Mouse (Mus musculus) spleen, adult 18-20 months (tissue): ENCODE results near the gene Tti1.

Source experiments
- DNase-seq, 2 experiments: peaks; one replicate each; pipeline ENCODE4 v3.0.0; 2022; ENCODE audit warnings: mixed read lengths in 2 of 2

Tti1 gene

DNA sequence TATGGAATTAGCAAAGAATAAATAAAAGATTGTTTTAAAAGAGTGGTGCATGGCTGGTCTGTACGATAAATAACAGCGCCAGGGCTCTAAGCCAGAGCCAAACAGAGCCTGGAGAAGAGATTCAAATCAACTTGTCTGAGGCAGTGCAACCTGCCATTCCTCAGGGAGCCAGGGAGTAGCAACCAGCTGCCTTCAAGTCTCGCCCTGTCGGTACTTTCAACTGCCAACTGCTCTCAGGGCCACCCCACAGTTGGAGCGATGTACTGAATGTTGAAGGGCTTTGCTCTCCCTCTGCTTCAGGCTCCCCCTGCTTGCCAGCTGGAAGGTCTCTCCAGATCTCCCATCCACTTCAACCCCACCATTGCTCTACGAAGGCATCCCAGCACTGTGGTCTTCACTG, 58.1 kb downstream of the Tti1 start:
- no peak for DNase-seq

DNA sequence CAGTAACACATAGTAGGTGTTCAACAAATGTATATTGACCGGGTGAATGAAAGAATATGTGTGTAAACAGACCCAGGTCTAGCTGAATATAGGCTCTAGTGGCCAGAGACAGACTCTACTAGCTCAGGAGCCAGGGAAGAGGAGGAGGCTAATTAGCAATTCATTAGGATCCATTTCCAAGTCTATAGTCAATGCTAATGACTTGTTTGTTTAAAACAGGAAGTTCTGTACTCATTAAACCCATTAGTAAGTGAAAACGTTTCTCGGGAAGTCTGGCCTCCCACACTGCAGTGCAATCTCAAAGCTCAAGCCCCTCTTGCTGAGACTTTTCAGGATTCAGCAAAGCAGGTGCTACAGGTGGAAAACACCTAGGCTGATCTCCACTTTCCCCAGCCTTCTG, 60.4 kb downstream of the Tti1 start:
- no peak for DNase-seq

DNA sequence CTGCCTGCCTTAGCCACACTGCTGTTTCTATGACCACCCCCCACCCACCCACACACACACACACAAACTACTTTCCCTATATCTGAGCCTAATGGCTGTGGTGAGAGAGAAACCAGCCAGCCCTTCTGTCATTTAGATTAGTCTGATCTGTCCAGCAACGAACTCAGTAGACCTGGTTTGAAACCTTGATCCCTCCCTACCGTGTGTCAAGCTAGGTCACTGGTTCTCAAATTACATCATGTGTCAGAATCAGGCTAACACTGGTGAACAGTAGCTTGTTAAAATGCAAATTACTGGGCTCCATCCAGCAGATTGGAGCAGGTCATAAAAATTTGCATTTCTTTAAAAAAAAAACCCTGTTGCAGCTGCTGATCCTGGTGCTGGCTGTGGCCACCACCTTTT, 70.5 kb downstream of the Tti1 start:
- DNase-seq: no peak

DNA sequence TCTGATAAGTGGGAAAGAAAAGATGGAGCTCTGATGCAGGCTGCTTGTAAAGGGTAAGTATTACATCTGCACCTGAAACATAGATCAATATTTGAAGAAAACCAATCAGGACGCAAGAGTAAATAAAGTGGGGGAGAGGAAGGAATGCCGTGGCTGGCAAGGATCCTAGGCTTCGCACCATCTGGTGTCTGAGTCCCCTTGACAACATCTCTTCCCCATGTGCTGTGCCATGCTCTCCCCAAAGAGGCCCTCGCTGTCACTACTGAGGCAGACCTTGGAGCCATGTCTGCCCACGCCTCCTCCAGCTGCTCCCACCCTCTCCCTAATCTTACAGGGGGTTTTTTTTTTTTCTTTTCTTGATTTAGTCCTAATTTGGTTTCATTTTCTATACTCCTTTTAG, 74.3 kb downstream of the Tti1 start:
- no peak for DNase-seq

DNA sequence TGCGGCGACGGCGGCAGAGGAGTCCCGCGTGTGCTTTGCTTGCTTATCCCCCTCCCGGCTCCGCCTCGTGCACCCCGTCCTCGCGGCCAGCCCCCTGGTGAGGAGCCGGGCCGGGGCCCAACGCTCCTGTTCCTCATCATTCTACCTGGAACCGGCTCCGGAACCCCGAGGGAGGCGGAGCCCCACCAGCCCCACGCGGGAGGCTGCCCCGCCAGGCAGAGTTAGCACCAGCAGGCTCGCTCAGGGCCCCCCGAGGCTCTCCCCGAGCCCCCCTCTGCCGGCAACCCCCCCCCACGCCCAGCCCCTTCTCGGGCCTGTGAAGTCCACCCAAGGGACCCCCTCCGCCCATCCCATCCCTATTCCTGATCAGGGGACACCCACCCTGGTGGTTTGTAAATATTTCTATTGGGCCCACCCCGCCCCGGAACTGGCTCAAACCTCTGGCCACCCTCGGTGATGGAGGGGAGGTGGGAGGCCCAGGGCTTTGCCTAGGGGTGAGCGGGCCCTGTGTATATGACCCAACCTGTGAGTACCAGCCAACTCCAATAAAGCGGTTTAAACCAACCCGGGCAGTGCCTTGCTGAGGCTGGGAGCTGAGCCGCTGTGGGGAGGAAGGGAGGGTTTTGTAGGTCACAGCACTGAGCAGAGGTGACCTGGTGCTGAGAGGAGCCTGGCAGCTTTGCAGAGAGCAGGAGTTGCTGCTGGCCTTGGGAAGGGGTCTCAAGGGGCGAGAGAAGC, 83.9 kb downstream of the Tti1 start:
- DNase-seq: no peak

DNA sequence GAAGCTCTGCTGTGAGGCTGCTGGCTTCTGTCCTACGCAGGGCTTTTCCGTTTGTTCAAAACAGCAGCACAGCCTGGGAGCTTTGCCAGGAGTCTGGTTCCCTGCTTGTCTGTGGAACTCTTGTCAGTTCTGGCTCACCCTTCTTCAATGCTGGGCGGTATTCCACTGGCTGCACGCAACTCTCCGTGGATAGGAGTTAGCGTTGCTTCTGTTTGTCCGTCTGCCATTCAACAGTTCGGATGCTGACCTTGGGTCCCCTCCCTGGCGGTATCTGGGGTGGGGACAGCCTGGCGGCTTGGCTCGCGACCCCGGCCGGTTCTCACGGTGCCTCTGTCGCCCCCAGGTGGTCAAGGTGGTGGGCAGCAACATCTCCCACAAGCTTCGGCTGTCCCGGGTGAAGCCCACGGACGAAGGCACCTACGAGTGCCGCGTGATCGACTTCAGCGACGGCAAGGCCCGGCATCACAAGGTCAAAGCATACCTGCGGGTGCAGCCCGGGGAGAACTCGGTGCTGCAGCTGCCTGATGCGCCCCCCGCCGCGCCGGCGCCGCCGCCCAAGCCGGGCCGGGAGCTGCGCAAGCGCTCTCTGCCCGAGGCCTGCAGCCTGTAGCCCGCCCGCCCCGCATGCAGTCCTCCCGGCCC, 84.6 kb downstream of the Tti1 start:
- peak in 1 of 2 experiments; percentile 37 for DNase-seq

DNA sequence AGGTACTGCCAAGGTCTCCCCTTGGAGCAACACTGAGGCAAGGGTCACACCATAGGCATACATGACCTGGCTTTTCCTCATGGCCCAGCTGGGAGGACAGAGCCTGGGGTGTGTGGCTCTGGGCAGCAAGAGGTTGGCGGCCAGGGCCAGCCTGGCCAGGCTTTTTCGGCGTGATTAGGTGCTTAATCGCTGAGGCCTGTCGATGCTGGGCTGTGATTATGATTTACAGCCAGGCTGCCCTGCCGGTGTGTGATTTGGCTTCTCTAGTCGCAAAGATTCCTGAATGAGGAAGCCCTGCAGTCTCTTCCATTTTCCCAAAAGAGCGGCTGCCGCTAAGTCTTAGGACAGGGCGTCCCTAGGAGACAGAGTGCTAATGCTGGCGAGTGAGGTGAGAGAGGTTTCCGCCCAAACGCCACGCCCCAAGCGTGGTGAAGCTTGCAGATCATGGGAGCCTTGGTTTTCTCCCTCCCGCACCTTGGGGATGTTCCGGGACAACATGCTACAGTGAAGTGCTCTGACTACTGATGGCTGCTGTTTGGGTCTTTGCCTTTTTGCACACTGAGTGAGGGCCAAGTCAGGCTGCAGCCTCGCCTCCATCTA, 87.5 kb downstream of the Tti1 start:
- DNase-seq: no peak

DNA sequence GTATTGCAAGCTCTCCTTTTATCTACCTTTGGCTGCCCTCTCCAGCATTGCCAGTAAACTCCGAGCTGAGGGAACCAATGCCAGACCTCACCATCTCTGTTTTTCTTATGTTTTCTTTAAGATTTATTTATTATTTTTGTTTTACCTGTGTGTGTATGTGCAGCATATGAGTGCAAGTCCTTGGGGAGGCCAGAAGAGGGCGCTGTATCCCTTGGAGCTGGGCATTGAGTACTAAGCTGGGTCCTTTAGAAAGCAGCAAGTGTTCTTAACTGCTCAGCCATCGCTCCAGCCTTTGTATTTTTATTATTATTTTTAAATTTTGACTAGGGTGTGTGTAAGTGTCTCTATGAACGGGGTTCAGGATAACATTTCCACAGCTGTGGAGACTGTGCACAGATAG, 91.6 kb downstream of the Tti1 start:
- DNase-seq: no peak

DNA sequence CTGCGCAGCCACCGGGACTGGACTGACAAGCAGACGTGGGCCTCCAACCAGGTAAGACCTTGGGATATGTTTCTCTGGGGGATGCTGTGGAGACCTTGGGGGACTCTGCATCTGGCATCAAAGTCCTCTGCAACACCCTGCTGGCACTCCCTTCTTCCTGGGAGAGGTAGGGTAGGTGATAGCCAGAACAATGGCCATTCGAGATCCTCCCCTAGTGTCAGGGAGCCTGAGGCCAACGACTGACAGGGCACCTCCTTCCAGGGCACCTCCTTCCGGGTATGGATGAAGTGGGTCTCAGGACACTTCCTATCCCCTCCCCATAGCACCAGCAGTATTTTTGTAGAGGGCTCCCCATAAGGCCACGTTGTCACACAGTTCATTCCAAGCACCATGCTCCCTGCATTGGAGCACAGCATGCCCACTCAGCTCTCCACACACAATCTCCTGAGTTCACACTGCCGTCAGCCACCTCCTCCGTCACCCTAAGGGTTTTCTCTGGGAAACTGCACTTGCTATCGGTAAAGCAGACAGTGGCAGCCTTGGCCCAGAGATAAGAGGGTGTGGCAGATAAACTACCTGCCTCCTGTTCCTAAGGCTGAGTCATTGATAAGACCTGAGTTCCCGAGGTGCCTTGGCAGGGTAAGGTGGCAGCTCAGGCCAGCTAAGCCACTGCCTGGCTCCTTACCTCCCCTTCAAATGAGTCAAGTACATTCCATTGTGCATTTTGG, 92.6 kb downstream of the Tti1 start:
- DNase-seq: no peak

DNA sequence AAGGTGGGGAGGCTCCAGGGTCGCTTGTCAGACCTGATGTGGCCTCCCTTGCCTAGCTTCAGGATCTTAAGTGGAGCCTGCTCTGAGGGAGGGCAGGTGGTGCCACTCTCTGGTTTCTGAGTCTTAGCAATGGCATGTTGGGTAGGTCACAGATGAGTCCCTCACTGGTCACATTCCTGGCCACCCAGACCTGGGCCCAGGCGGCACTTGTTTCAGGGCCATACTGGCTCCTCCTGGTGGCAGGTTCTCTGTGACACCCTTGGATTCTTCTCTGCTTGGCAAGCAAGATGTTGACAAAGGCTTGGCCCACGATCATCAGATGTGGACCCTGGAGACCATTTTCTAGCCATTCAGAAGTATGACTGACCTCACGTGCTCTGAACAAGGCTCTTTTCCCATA, 95.6 kb downstream of the Tti1 start:
- DNase-seq: no peak
